Mouse (Mus musculus) granulocyte monocyte progenitor cell, adult 5-6 weeks (primary cell): ENCODE results near the gene Lrrc30. TPM values are rescaled to one million over a fixed set of nuclear protein-coding genes. Genes with fewer than 3 reads are reported as not detected.

Source experiments
- ATAC-seq: replicated peaks from 2 replicates; pipeline ENCODE4 v1.8.0; 2016; ENCODE audit warnings: mild to moderate bottlenecking, moderate TSS enrichment, inconsistent platforms; ENCODE audit not compliant: poor library complexity, severe bottlenecking
- total RNA-seq, 2 experiments: library from RNA; stranded (forward) in 1 of 2; stranded (reverse) in 1 of 2; fragments of 200-712, 200-1000 nt in 1 of 2; fragments of >200 nt in 1 of 2; fragmentation: Nextera tagmentation in 1 of 2; gene quantifications; 2 replicates each; pipeline ENCODE4 v1.2.3; 2014 to 2017

The Lrrc30 gene
- total RNA-seq (2014; fragmentation: Nextera tagmentation) (not detected in 2 replicates), total RNA-seq (2017) (not detected in 2 replicates)

DNA sequence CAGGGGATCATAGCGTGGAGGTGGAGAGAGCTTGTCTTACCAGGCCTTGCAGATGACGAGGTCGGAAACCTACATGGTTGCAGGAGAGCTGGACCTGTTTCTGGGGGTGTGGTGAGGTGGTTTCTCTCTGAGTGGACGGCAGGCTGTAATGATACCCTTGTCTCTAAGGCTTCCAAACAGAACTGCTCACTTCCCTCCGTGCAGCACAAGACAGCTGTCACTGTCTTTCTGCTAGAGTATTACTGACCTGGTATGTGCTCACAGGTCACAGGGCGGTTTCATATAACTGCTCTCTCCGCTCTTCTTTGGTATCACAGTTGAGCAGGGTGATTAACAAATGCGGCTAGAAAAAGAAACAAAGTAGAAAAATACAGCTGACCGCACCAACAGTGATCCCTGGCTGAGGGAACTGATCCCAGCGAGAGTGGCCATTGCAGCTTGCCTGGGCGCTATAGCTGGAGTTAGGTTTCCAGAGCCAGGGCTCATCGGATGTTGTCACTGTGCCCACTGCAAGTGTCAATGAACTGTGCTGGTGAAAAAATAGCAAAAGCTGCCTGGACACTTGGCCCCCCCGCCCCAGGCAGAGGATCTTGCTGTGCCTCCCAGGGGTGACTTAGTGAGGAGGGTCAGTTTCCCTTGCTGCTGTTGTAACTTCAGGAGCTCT, at the start of gene Lrrc30:
Lrrc30 (minus strand) TSS at position 48 of the 664 bp plus-strand sequence.
- no peak for ATAC-seq

DNA sequence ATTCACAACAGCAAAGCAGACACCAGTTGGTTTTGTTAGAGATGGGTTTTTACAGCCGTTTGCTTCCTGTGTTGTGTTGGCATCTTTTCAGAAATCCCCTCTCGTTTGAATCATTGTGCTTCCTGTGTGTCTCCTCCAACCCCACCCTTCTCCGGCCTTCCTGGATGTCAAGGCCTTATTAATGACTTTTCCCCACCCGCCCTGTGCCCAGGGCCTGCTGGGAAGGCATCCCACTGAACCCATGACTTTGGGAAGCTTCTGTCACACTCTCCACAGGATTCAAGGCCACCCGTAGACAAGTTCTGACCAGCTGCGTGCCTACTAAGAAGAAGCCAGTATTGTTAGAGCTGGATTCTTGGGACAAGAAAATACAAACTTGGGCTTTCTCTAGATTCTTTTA, 48.6 kb upstream of the Lrrc30 start:
- no peak for ATAC-seq

DNA sequence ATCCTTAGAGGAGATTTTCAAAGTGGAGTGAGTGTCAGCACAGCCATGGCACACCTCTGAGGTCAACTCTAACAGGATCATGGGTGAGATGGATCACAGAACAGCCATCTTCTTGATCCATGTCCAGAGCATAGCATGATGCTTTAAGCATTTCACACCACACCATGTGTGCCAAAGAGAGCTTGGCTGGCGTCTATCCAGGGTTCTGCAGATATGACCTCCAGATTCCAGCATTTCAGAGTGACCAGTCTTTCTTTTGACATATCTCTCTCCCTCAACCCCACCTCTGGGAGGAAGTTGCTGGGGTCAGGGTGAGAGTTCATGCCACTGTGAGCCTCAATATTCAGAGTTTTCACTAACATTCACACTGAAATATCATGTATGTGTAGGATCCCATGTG, 46.1 kb upstream of the Lrrc30 start:
- ATAC-seq, result no peak

DNA sequence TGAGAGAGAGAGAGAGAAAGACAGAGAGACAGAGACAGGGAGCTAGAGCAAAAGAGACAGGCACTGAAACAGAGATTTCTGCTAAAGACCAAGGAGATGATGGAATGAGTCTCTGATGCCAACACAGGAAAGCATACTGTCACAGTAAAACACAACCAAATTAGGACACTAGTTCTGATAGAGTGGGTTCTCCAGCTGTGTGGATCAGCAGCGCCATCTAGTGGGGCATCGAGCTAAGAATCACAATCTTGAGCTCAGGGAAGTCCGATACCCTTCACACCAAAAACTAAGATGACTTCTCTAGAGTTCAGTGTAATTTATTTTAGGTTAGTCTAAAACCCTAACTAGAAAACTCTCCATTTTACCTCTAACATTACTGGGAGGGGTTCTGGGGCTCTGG, 35.5 kb upstream of the Lrrc30 start:
- ATAC-seq, result peak; percentile 71

DNA sequence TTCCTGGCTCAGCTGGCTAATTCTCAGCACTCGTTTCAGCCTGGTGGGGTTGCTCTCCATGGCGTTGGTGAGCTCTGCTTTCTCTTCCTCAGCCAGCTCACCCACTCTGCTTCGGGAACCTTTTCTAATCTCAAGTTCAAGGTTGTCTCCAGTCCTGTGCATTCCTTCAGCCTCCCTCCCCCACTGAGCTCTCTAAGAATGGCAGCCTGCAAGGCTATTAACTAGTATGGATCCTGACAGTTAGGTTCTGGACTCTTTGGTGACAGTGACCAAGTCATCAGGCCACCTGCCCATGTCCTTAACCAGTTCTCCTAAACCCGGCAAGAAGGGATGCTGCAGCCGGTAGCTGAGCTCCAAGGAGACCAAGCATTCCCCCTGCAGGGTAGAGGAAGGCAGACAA, 34.5 kb upstream of the Lrrc30 start:
- no peak for ATAC-seq

DNA sequence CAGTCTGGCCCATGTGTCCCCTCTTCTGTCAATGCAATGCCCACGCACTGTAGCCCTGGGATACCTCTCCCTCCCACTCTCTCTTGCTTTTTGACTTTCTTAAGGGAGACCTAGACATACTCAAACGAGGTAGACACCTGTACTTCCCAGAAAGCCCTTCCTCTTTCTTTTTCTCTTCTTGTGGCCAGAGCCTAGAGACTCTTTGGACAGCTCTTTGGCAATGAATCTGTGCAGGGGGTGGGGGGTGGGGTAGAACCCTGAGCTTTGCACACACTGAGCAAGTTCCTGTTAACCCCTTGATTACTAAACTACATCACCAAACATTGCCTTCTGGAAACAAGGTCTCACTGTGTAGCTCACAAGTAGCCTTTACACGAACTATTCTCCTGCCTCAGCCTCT, 31.8 kb upstream of the Lrrc30 start:
- ATAC-seq, result peak; percentile 71

DNA sequence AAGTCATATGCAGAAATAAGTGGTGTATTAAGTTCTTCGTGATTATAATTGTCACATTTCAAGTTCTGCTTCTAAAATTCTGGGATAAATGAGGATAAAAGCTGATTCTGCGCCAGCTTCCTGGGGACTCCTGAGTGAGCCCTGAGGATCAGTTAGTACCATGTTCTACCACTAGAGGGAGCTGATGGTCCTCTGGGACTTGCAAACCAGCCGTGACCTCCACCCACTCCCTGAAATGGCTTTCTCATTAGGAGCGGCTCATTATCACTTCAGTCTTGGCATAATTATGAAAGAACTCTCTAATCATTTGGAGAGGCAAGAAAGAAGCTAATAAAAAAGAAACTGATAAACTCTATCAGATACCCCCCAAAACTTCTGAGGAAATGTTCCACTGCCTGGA, 19.0 kb upstream of the Lrrc30 start:
- peak; percentile 96 for ATAC-seq

DNA sequence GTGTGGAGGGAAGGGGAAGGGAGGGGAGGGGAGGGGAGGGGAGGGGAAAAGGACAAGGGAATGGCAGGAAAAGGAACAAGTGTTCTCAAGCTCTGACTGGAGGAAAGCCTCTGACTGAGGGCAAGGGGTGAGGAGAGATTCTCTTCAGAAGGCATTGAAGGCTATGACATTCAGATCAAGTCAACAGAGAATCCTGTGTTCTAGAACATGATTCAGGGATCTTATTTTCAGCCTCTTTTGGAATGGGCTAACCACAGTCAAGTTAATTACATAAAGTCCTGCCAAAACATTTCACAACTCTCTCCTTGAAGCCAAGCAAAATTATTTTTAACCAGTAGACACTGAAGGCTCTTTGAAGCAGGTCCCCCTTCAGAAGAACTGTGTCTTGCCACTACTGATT, 9.1 kb upstream of the Lrrc30 start:
- ATAC-seq, result no peak

DNA sequence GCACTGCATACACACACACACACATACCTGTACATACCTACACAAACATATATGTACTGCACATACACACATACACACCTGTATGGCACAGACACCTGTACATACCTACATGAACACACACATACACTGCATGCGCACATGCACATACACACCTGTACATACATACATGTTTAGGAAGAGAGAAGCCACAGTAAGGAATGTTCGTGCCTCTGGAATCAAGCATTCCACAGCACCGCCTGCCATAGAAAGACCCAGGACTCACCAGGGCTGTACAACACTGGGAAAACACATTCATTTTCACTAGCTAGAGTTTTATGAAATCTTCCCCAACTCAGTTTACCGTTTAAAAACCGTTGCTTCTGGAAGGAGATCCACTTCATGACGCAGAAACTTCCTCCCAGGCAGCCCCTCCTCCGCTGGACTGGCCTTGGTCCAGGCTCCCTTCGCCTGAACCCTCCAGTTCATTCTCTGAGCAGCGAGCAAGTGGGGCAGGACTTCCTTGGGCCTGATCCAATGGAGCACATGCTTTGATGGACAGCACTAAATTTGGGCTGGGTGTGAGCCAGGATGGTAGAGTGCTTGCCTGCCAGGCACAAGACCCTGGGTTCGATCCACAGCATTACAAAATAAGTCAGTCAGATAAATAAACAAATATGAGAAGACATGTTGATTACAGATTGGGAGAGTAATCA, 5.7 kb upstream of the Lrrc30 start:
- no peak for ATAC-seq

DNA sequence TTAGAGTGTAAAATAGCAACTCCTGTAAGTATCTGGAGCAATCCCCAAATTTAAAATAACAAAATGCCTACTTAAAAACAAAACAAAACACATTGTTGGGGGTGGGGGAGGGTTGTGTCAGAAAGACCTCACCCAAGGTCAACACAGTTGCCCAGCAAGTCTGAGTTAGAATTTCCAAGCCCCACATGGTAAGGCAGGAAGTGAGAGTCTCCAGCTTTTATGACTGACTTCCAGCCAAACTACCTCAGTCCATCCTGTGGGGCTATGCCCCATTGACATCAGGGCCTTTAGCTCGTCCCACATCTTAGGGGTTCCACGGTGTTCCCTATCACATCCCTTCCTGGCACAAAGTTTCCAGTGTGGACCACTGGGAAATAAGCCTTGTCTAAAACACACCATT, 4.4 kb upstream of the Lrrc30 start:
- ATAC-seq, result no peak

DNA sequence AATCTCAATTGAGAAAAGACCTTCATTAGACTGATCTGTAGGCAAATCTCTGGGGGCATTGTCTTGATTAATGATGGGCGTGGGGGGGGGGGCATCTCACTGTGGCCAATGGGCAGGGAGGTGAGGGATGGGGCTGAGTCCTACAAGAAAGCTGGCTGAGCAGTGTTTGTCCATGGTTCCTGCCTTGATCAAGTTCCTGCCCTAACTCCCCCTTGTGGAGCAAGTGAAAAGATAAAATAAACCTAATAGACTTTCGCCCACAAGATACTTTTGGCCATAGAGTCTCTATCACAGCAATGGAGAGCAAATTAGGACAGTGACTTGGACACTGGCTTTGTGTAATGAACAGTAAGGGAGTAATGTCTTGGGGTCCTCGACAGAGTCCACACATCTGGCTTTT, 3.8 kb upstream of the Lrrc30 start:
- no peak for ATAC-seq

DNA sequence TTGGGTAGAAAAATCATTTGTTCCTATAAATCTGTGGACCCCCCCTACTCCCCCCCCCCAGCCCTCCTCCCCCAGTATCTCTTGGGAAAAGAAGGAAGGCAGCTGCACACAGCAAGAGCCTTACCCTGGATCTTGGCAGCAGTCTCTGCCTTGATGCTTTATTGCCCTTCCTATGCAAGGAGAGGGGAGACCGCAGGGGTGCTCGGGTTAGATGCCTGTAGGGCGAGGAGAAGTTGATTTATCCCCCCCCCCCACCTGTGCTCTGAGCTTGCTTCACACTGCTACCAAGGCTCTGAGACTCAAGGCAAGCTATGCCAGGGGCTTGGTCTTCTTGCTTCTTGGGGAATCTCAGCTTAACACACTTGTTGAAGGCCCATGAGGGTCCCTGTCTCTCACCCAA, 2.8 kb downstream of the Lrrc30 start:
- ATAC-seq, result no peak

DNA sequence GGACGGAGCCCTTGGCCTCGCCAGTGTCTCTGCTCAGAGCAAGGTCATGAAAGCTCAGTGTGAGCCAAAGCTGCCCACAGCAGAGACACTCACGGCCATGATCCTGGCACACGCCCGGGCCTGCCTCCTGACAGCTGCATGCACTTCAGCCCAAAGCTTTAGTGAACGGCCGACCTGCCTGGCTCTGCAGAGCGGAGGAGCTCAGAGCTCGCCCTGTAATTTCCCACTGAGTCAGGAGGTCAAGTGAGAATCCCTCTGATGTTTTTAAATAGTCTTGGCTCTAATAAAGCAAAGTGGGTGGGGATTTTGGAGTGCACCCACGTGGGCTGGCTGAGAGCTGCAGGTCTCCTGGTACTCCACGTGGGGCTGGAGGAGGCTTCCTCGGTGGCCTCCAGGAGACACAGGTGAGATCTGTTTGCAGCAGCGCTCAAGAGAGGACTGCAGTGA, 3.3 kb downstream of the Lrrc30 start:
- ATAC-seq, result no peak

DNA sequence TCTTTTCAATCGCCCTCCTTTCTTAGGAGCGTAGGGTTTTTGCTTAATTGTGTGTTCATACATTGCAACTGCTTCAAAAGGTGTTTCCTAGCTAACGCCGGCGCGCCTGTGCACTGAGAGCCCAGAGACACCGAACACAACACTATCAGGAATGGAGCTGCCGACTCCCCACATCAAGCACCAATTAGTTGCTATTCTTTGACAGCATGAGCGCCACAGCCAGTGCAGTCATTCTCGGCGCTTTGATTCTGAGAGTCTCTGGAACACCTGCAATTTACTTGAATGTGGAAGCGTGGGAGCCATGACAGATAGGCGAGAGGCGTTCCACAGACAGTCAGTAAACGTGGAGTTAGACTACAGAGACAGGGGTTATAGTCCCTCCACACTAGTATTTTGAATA, 4.0 kb downstream of the Lrrc30 start:
- no peak for ATAC-seq

DNA sequence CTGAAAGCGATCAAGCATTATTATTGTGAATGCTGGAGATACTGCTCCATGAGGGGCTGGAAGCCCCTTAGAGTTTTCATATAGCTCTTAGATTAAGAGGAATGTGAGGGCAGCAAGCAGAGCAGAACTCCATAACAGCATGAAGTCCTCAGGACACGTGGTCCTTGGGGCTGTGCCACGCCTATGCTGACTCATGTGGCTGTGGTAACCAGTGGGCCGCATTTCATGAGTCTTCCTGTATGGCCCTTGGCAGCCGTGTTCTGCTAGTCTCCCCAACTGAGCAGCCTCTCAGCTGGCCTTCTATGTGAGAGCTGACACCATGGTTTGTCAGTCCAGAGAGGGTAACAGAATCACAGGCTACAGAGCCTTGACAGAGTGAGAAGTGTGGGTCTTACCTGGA, 7.1 kb downstream of the Lrrc30 start:
- peak; percentile 62 for ATAC-seq

DNA sequence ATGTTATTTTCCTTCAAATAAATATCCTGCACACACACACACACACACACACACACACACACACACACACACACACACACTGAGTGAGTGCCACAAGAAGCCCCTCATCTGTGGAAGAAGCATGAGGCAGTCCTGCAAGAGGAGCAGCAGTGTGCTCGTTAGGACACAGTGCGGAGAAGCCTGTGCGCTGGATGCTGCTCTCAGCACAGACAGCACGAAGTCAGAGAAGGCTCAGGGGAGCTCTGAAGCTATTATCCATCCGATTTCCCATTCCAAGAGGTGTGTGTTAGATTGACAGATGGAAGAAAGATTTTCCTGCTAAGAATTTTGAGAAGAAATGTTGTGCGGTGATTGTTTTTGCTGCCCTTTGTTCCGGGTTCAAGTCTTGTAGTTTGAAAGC, 13.5 kb downstream of the Lrrc30 start:
- no peak for ATAC-seq

DNA sequence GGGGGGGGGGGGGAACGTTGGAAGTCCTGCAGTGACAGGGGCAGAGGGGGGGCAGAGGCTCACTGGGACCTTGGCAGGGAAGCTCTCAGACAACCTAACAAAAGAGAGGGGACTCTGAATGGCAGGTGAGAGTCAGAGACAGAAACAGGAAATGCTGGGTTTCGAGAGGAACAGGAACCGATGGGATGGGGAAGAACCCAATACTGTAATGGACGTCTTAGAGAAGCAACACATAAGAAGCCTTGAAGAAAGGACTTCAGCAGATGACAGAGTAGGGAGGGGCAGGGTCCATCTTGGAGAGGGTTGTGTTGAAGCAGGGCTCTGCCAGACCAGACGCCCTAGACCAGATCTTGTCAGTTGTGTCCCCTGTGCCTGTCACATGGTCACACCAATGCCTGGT, 18.1 kb downstream of the Lrrc30 start:
- peak; percentile 63 for ATAC-seq

DNA sequence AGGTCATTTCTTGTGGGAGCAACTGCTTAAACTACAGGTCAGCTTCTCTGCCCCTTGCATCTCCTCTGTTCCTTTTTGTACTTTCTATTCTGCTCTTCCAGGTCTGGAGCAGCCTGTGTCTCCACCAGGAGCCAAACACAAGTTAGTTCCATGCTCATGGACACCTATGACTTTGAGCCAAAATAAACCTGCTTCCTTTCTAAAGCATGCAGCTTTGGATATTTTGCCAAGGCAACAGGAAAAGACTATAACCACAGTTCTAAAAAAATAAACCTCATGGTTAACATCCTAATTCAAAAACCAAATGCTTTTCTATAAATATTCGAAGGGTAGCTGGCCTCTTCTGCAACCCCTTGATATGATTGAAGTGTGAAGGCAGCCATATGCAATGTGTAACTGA, 19.9 kb downstream of the Lrrc30 start:
- no peak for ATAC-seq

DNA sequence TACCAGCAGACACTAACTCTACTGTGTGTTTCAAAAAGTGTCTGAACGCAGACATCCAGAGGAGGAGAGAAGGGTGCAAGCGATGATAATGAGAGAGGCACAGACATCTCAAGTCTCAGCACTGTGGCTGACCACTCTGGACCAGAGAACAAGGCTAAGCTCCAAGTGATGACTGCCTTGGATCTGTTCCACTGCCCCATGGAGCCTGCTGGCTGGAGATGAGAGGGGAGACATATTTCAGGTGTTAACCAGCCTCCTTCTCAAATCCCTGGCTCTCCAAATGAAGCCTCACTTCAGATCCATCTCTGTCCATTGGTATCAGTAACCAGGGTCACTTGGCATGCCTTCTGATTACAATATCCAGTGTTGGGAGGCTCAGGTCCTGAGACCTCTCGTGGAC, 20.4 kb downstream of the Lrrc30 start:
- no peak for ATAC-seq

DNA sequence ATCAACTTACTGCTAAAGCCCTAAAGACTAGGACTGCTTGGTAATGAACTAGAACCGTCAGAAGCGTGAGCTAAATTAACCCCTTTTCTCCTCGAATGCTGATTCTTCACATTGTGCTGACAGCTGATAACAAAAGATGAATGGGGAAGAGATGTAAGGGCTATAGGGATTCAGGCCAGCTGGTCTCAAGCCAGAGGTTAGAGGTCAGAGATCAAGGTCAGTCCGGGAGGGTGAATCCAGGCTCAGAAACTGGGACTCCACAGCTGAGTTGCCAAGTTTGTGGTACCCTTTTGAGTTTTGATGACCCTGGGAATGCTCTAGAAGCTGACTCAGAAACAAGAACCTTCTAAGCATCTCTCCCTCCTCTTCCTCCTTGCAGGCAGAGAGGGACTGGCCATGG, 28.1 kb downstream of the Lrrc30 start:
- ATAC-seq, result no peak

DNA sequence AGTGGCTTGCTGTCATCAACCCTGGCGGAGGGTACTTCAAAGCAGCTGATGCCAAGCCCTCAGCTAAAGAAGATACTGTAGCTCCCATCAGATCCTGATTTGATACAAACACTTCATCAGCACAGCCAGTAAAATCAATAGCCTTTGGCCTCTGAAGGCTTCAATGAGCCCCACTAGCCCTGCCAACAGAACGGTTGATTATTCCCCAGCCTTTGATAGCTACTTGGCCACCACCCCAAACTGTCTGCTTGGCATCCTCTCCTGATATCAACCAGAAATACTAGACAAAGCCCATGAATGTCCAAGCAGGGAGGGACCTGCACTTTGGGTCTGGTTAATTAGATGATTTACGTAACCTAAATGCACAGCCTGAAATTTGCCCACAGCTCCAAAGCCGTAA, 30.0 kb downstream of the Lrrc30 start:
- ATAC-seq, result no peak

DNA sequence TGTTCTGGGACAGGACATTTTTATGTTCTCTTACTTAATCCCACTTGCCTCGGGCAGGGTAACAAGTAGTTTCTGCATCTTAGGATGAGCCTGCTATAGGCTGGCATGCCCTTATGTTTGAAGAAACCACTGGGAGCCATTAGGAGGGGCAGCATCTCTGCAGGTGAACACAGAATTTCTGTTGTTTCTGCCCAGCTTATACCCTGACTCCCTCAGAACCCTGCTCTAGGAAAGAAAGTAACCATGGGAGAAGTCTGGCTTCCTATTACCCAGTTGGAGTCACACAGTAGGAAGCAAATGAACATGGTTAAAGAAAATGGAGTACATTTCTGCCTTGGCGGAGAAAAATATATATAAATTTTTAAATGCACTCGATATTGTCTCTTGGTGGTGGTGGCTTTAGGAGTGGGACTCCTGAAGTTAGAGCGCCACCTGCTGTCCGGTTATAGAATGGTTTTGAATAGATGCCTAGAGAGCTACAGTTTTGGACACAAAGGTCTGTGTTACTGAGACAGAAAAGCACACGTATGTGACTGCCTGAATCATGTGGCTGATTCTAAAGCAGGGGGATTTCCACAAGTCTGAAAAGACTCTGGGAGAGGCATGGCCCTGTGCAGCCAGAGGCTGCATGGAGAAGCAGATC, 47.5 kb downstream of the Lrrc30 start:
- peak; percentile 79 for ATAC-seq
